Mouse (Mus musculus) testis, adult 2 months (tissue): ENCODE data around the gene Lcn10. TPM values are rescaled to one million over a fixed set of nuclear protein-coding genes. Genes with fewer than 3 reads are reported as not detected.
A peak's percentile ranks its signal among the peaks of the same experiment; 100 is the strongest.

Source experiments
- H3K27ac ChIP-seq: fragments of 200-500 bp; 2 replicates; pipeline ENCODE4 v1.5.1; 2012; ENCODE audit warnings: low read depth, low read length; ENCODE audit not compliant: control insufficient read depth, insufficient read depth
- H3K27me3 ChIP-seq: fragments of 200-500 bp; 2 replicates; pipeline ENCODE4 v1.6.1; 2012; ENCODE audit warnings: mild to moderate bottlenecking, low read length, moderate library complexity; ENCODE audit not compliant: control insufficient read depth, insufficient read depth
- H3K36me3 ChIP-seq: fragments of 200-500 bp; 2 replicates; pipeline ENCODE4 v1.6.1; 2012; ENCODE audit warnings: mild to moderate bottlenecking, low read length; ENCODE audit not compliant: control insufficient read depth, insufficient read depth
- H3K4me1 ChIP-seq: fragments of 200-500 bp; 2 replicates; pipeline ENCODE4 v1.6.1; 2012; ENCODE audit warnings: low read length; ENCODE audit not compliant: control insufficient read depth, insufficient read depth
- H3K4me3 ChIP-seq: fragments of 200-500 bp; 2 replicates; pipeline ENCODE4 v1.5.1; 2012; ENCODE audit warnings: low read depth, mild to moderate bottlenecking, low read length, moderate library complexity, mixed read lengths; ENCODE audit not compliant: control insufficient read depth
- CTCF ChIP-seq: fragments of 200-500 bp; IDR thresholded peaks from 2 replicates; pipeline ENCODE4 v1.5.1; 2012; ENCODE audit warnings: low read depth, mild to moderate bottlenecking, inconsistent platforms, low read length, moderate library complexity; ENCODE audit not compliant: control insufficient read depth, insufficient read depth, insufficient replicate concordance
- POLR2A ChIP-seq: fragments of 200-500 bp; IDR thresholded peaks from 2 replicates; pipeline ENCODE4 v1.6.1; 2012; ENCODE audit warnings: low read depth, mild to moderate bottlenecking, inconsistent platforms, low read length, moderate library complexity; ENCODE audit not compliant: control insufficient read depth
- polyA plus RNA-seq: library from polyadenylated mRNA; depleted of rRNA; stranded (reverse); fragments of >200 nt; gene quantifications from 2 replicates; pipeline ENCODE4 v1.2.3, GENCODE M21; 2012; rRNA removed

Gene Lcn10
- polyA plus RNA-seq: not detected in 2 replicates

- Histone ChIP-seq H3K4me1 (no peaks in the 10 kb centered on the region), H3K27me3 (no peaks in the 10 kb centered on the region), H3K27ac (no peak within 1 kb of the TSS), H3K36me3 (no peaks in the 10 kb centered on the region), H3K4me3 (no peak within 1 kb of the TSS)
- TF ChIP-seq POLR2A: no peak
- TF ChIP-seq CTCF: no peak
Observed at GRCm38 (mm10) chr2:25682426-25682825, at the start of gene Lcn10. Gene Lcn10 (plus strand): TSS chr2:25682726.

GRCm38 (mm10) chr2:25633616-25634015, 48.9 kb upstream of the Lcn10 start:
- TF ChIP-seq CTCF: no peak
- no peak; the same call in 1 of the 2 replicates for TF ChIP-seq POLR2A
- H3K4me1 ChIP-seq: no peaks in the 10 kb centered on the region
- no peak overlapping the region for H3K27ac ChIP-seq
- no peaks in the 10 kb centered on the region for H3K27me3 ChIP-seq
- H3K36me3 ChIP-seq: no peaks in the 10 kb centered on the region
- H3K4me3 ChIP-seq: no peak overlapping the region

- Histone ChIP-seq H3K4me3 (no peak overlapping the region), H3K36me3 (no peaks in the 10 kb centered on the region), H3K4me1 (no peaks in the 10 kb centered on the region), H3K27ac (no peak overlapping the region), H3K27me3 (no peaks in the 10 kb centered on the region)
- TF ChIP-seq CTCF (no peak), POLR2A (no peak)
Observed at GRCm38 (mm10) chr2:25634046-25634445, 48.5 kb upstream of the Lcn10 start.

GRCm38 (mm10) chr2:25639890-25640289, 42.6 kb upstream of the Lcn10 start:
- Histone ChIP-seq H3K27me3 (no peaks in the 10 kb centered on the region), H3K4me3 (no peak overlapping the region), H3K36me3 (no peaks in the 10 kb centered on the region), H3K27ac (no peak overlapping the region), H3K4me1 (no peaks in the 10 kb centered on the region)
- peak; percentile 9; the same call in 1 of the 2 replicates for TF ChIP-seq CTCF
- TF ChIP-seq POLR2A: no peak

GRCm38 (mm10) chr2:25652902-25653301, 29.6 kb upstream of the Lcn10 start, which contains the start of gene Lcn8:
Gene Lcn8 (plus strand): TSS chr2:25653120.
- H3K36me3 ChIP-seq: no peaks in the 10 kb centered on the region
- H3K4me3 ChIP-seq: no peak within 1 kb of the TSS
- no peak within 1 kb of the TSS for H3K27ac ChIP-seq
- TF ChIP-seq CTCF: no peak
- TF ChIP-seq POLR2A: no peak
- H3K27me3 ChIP-seq: no peaks in the 10 kb centered on the region
- no peaks in the 10 kb centered on the region for H3K4me1 ChIP-seq

GRCm38 (mm10) chr2:25654502-25654901, 28.0 kb upstream of the Lcn10 start:
- no peak overlapping the region for H3K4me3 ChIP-seq
- H3K27ac ChIP-seq: no peak overlapping the region

GRCm38 (mm10) chr2:25656691-25657090, 25.8 kb upstream of the Lcn10 start:
- no peaks in the 10 kb centered on the region for H3K36me3 ChIP-seq
- TF ChIP-seq POLR2A: no peak
- TF ChIP-seq CTCF: no peak
- no peak overlapping the region for H3K4me3 ChIP-seq
- H3K4me1 ChIP-seq: no peaks in the 10 kb centered on the region
- no peaks in the 10 kb centered on the region for H3K27me3 ChIP-seq
- H3K27ac ChIP-seq: no peak overlapping the region

More at GRCm38 (mm10) chr2:25654502-25654901, 28.0 kb upstream of the Lcn10 start:
- no peak for TF ChIP-seq CTCF
- TF ChIP-seq POLR2A: no peak
- no peaks in the 10 kb centered on the region for H3K36me3 ChIP-seq
- no peaks in the 10 kb centered on the region for H3K27me3 ChIP-seq
- H3K4me1 ChIP-seq: no peaks in the 10 kb centered on the region

- Histone ChIP-seq H3K4me1 (no peaks in the 10 kb centered on the region), H3K36me3 (no peaks in the 10 kb centered on the region), H3K27ac (no peak overlapping the region), H3K4me3 (no peak overlapping the region), H3K27me3 (no peaks in the 10 kb centered on the region)
- no peak for TF ChIP-seq POLR2A
- no peak for TF ChIP-seq CTCF
Observed at GRCm38 (mm10) chr2:25657246-25657645, 25.3 kb upstream of the Lcn10 start.
